Mouse (Mus musculus) E14TG2a.4 (cell line): ENCODE results near the gene Prg2.

Experiments used
- CTCF ChIP-seq: conservative IDR thresholded peaks from 2 replicates; pipeline ENCODE4 v1.5.1; 2014; ENCODE audit warnings: low read length
- POU5F1 ChIP-seq: IDR thresholded peaks from 2 replicates; pipeline ENCODE4 v1.6.1; 2014; ENCODE audit warnings: low read length, borderline replicate concordance

- TF ChIP-seq CTCF (no peak), POU5F1 (no peak)
Observed at GRCm38 (mm10) chr2:84967318-84967991, 12.8 kb upstream of the Prg2 start.
